In genomic region chr16:10972259-10972658, GRCm38 (mm10) we compare ENCODE assay signal across 12 mouse cellular contexts.
DNase-seq lines count a peak whose midpoint lies in the region; ATAC-seq and TF ChIP-seq lines count a peak whose summit lies in the region.
"Had no signal": no experiment of that assay in that cellular context is flagged by ENCODE, and none has a peak within 500 bp of the region (broad histone marks: within the 10 kb centered on the region; RNA-seq: fewer than 3 reads in every experiment).

No protein-coding gene starts in this region.

- H3K27me3 ChIP-seq in stomach, embryonic 15.5 days (replicated peaks): no peaks in the 10 kb centered on the region
- no peaks in the 10 kb centered on the region for H3K27me3 ChIP-seq in hindbrain, embryonic 13.5 days
- H3K27me3 ChIP-seq: limb, embryonic 13.5 days had no signal

- H3K27ac ChIP-seq in stomach, embryonic 15.5 days: 0 out of 2 replicates have a peak overlapping the region, but pooled peaks have one; percentile 14
- H3K27ac ChIP-seq in hindbrain, embryonic 13.5 days: no peak overlapping the region
- no peak overlapping the region for H3K27ac ChIP-seq in gastrocnemius, adult 2 months
- H3K27ac ChIP-seq: hindbrain, postnatal 0 days; limb, embryonic 13.5 days had no signal

- no peak overlapping the region for H3K4me2 ChIP-seq in stomach, embryonic 15.5 days
- H3K4me2 ChIP-seq in hindbrain, embryonic 13.5 days: no peak overlapping the region
- H3K4me2 ChIP-seq: limb, embryonic 13.5 days had no signal

- H3K4me1 ChIP-seq in stomach, embryonic 15.5 days: peaks cover 25% of the 10 kb centered on the region; the same call in 1 of the 2 replicates
- H3K4me1 ChIP-seq in hindbrain, embryonic 13.5 days (replicated peaks): peaks cover 17% of the 10 kb centered on the region

- 60% methylated on average over 6 of the region's 6 CpGs for WGBS in stomach, embryonic 15.5 days
- 80% methylated on average over 6 of the region's 6 CpGs for WGBS in hindbrain, embryonic 13.5 days

- H3K36me3 ChIP-seq in stomach, embryonic 15.5 days: no peaks in the 10 kb centered on the region
- H3K36me3 ChIP-seq in hindbrain, embryonic 13.5 days: no peaks in the 10 kb centered on the region

- no peaks in the 10 kb centered on the region for H3K9me3 ChIP-seq in stomach, embryonic 15.5 days
- H3K9me3 ChIP-seq in hindbrain, embryonic 13.5 days: no peaks in the 10 kb centered on the region
- H3K9me3 ChIP-seq: limb, embryonic 13.5 days had no signal

- peak; percentile 35 for DNase-seq in adrenal gland, postnatal 25 days
- peak; percentile 66 for DNase-seq in kidney, adult 18-20 months
- peak; percentile 72 to 73 for DNase-seq in kidney, postnatal 36 days
- no peak for DNase-seq in gastrocnemius, adult 2 months
- no peak for DNase-seq in heart, postnatal 4 days
- DNase-seq: cerebellum, adult 11 months; gastrocnemius, postnatal 25 days; midbrain, embryonic 14.5 days had no signal

- peak; percentile 48; the same call in 1 of the 2 replicates for ATAC-seq in stomach, embryonic 15.5 days (ENCODE audit: insufficient read depth, low FRiP score, low read depth)
- ATAC-seq in hindbrain, embryonic 13.5 days (ENCODE audit: low FRiP score): no peak
- ATAC-seq: hindbrain, postnatal 0 days had no signal

- H3K4me3 ChIP-seq in stomach, embryonic 15.5 days (replicated peaks): no peak overlapping the region
- no peak overlapping the region for H3K4me3 ChIP-seq in hindbrain, embryonic 13.5 days
- no peak overlapping the region for H3K4me3 ChIP-seq in gastrocnemius, adult 2 months
- H3K4me3 ChIP-seq: limb, embryonic 13.5 days had no signal

- intact Hi-C loops in gastrocnemius, adult 2 months (cut with DNase I): no loop called here

- no peak for TF ChIP-seq CTCF in gastrocnemius, adult 2 months (IDR thresholded peaks at IDR 0.05)

- no peak overlapping the region for H3K9ac ChIP-seq in stomach, embryonic 15.5 days
- H3K9ac ChIP-seq in hindbrain, embryonic 13.5 days: no peak overlapping the region
- H3K9ac ChIP-seq: limb, embryonic 13.5 days had no signal

Comparison
In these comparisons a context has a peak if more than half of its experiments do, and no peak if none do; other contexts are left out.
1. DNase-seq: peak in adrenal gland, postnatal 25 days (single experiment), kidney, adult 18-20 months (single experiment) and kidney, postnatal 36 days (2 of 2); none in gastrocnemius, adult 2 months (single experiment) and heart, postnatal 4 days (single experiment).